In the genomic region with DNA sequence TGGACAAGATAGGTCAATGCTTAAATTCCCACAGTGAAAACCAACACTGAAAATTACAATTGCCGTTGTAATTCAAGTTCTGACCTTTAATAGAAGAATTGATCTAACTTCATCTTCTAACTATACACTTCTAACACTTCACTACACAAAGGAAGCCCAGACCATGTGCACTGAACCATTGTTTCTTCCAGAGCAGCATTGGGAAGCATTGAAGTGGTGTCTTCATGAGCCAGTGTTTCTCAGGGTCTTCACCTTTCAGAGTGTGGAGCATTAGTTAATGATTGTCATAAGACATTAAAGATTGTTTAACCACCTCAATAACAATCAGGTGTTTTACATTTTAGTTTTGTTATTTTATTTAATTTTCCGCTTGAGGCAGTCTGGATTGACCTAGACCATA, we compare ENCODE assay signal across 29 mouse cellular contexts.
"Had no signal": no experiment of that assay in that cellular context is flagged by ENCODE, and none has a peak within 500 bp of the region (broad histone marks: within the 10 kb centered on the region; RNA-seq: fewer than 3 reads in every experiment).

No protein-coding gene starts in this region.

- H3K4me3 ChIP-seq: embryonic facial prominence, embryonic 10.5 days; embryonic facial prominence, embryonic 12.5 days; embryonic facial prominence, embryonic 13.5 days; embryonic facial prominence, embryonic 15.5 days; erythroblast, embryonic 14.5 days; forebrain, embryonic 10.5 days; forebrain, embryonic 12.5 days; forebrain, embryonic 13.5 days; forebrain, embryonic 15.5 days; gastrocnemius, adult 2 months; heart, adult 2 months had no signal

- H3K4me1 ChIP-seq: embryonic facial prominence, embryonic 10.5 days; embryonic facial prominence, embryonic 12.5 days; embryonic facial prominence, embryonic 13.5 days; embryonic facial prominence, embryonic 15.5 days; forebrain, embryonic 10.5 days; forebrain, embryonic 12.5 days; forebrain, embryonic 13.5 days; forebrain, embryonic 15.5 days had no signal

- H3K27ac ChIP-seq: embryonic facial prominence, embryonic 10.5 days; embryonic facial prominence, embryonic 12.5 days; embryonic facial prominence, embryonic 13.5 days; embryonic facial prominence, embryonic 15.5 days; forebrain, embryonic 10.5 days; forebrain, embryonic 12.5 days; forebrain, embryonic 13.5 days; forebrain, embryonic 15.5 days; gastrocnemius, adult 2 months; heart, adult 2 months had no signal

- H3K27me3 ChIP-seq: embryonic facial prominence, embryonic 12.5 days; embryonic facial prominence, embryonic 13.5 days; embryonic facial prominence, embryonic 15.5 days; forebrain, embryonic 12.5 days; forebrain, embryonic 13.5 days; forebrain, embryonic 15.5 days had no signal

- ATAC-seq: forebrain, embryonic 13.5 days; forebrain, embryonic 14.5 days; forebrain, embryonic 15.5 days; forebrain, embryonic 16.5 days; forebrain, postnatal 0 days had no signal

- H3K36me3 ChIP-seq: embryonic facial prominence, embryonic 10.5 days; embryonic facial prominence, embryonic 12.5 days; embryonic facial prominence, embryonic 13.5 days; embryonic facial prominence, embryonic 15.5 days; forebrain, embryonic 10.5 days; forebrain, embryonic 12.5 days; forebrain, embryonic 15.5 days had no signal

- DNase-seq: cerebellum, adult 2 months; cerebellum, adult 8-10 months; cerebellum, adult 9-10 months; cerebellum, adult 9-11 months; cerebellum, postnatal 10 days; cerebellum, postnatal 14 days; cerebellum, postnatal 25 days; cerebellum, postnatal 36 days; embryo, embryonic 11 days; forebrain, postnatal 0 days; gastrocnemius, adult 2 months; gastrocnemius, postnatal 10 days; gastrocnemius, postnatal 14 days; gastrocnemius, postnatal 25 days; gastrocnemius, postnatal 36 days; heart, adult 11 months; heart, adult 18-20 months; heart, adult 2 months had no signal

- H3K9ac ChIP-seq: embryonic facial prominence, embryonic 12.5 days; embryonic facial prominence, embryonic 13.5 days; embryonic facial prominence, embryonic 15.5 days; forebrain, embryonic 12.5 days; forebrain, embryonic 13.5 days; forebrain, embryonic 15.5 days; forebrain, postnatal 0 days had no signal

- H3K9me3 ChIP-seq: embryonic facial prominence, embryonic 10.5 days; embryonic facial prominence, embryonic 12.5 days; embryonic facial prominence, embryonic 13.5 days; embryonic facial prominence, embryonic 15.5 days; forebrain, embryonic 10.5 days; forebrain, embryonic 12.5 days; forebrain, embryonic 13.5 days; forebrain, embryonic 15.5 days had no signal

- H3K4me2 ChIP-seq: embryonic facial prominence, embryonic 12.5 days; embryonic facial prominence, embryonic 13.5 days; embryonic facial prominence, embryonic 15.5 days; forebrain, embryonic 12.5 days; forebrain, embryonic 13.5 days; forebrain, embryonic 15.5 days had no signal
